Mouse (Mus musculus): ENCODE results near the gene Cluh. TPM values are rescaled to one million over a fixed set of nuclear protein-coding genes. Genes with fewer than 3 reads are reported as not detected.

Gene Cluh
- total RNA-seq, 1 experiment: 73.5 TPM

DNA sequence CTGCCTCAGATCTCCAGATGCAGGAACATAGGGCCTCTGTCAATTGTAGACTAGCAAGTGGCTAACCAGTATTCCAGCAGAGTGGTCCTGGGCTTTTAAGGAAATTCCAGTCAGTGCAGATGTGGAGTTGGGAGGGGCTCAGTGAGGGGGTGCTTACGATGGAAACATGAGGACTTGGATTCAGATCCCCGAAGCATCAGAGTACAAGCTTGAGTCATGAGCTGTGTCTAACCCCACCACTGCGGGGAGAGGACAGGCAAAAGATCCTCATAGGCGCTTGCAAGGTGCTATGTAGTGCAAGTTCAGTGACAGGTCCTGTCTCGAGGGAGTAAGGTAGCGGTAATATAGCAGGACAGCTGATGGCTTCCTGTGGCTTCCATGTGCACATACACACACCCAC is 12.9 kb downstream of the Cluh start:
- Histone ChIP-seq H3K9me3 (ENCODE audit: control insufficient read depth, insufficient read depth, low read depth, low read length) (no peaks in the 10 kb centered on the region), H3K27ac (ENCODE audit: insufficient read depth, low read depth, low read length, poor library complexity, severe bottlenecking) (no peak overlapping the region), H3K4me1 (ENCODE audit: control insufficient read depth in 2 of 2, insufficient read depth in 2 of 2, low read length in 2 of 2, poor library complexity in 1 of 2) (no peaks in the 10 kb centered on the region), H3K36me3 (ENCODE audit: control insufficient read depth, insufficient read depth, low read length, poor library complexity, severe bottlenecking) (peaks cover 89% of the 10 kb centered on the region), H3K4me3 (ENCODE audit: insufficient read depth in 1 of 2, low read depth in 1 of 2, low read length in 2 of 2, poor library complexity in 1 of 2, severe bottlenecking in 1 of 2) (no peak overlapping the region), H3K9ac (ENCODE audit: insufficient read depth, low read depth, low read length, poor library complexity, severe bottlenecking) (no peak overlapping the region)
- no peak for DNase-seq (ENCODE audit: low read depth, low spot score)
- TF ChIP-seq ZC3H11A (IDR thresholded peaks at IDR 0.05; ENCODE audit: borderline replicate concordance, low read depth, low read length): no peak
- in situ Hi-C loops (cut with MboI; ENCODE audit: low sequenced_read_pairs in 2 of 2, unreplicated experiment in 2 of 2): loop anchor here in 1 of 2 experiments (25.0 kb wide), 1 partner anchor 825 kb away; the partner anchor contains the start of gene Prpf8

DNA sequence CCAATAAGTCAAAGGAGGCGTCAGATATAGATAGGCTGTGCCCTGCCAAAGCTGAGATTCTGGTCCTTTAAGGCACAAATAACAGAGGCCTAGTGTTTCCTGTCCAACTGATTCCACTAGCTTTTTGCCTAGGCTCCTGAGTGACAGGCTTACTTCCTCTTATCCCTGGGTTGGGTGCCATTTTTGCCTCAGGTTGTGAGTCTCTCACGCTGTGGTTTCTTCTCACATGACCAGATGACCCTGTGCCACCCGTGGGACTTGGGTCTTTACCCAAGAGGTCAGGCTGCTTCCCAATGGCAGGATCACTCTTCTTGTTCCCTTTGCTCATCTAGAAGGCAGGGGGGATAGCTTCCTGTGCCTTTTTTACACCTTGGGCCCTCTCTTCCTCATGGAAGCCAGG is 15.0 kb downstream of the Cluh start:
- H3K9me3 ChIP-seq (ENCODE audit: control insufficient read depth, insufficient read depth, low read depth, low read length): no peaks in the 10 kb centered on the region
- H3K9ac ChIP-seq (ENCODE audit: insufficient read depth, low read depth, low read length, poor library complexity, severe bottlenecking): no peak overlapping the region
- TF ChIP-seq HCFC1 (IDR thresholded peaks at IDR 0.05; ENCODE audit: borderline replicate concordance, insufficient read depth, low read length) (no peak), ZC3H11A (IDR thresholded peaks at IDR 0.05; ENCODE audit: borderline replicate concordance, low read depth, low read length) (no peak), MAFK (IDR thresholded peaks at IDR 0.05; ENCODE audit: insufficient read depth, low read depth, low read length) (no peak), ZNF384 (IDR thresholded peaks at IDR 0.05; ENCODE audit: low read depth, low read length) (no peak), CHD2 (IDR thresholded peaks at IDR 0.05; ENCODE audit: low read depth, low read length) (no peak)
- H3K4me3 ChIP-seq (ENCODE audit: insufficient read depth in 1 of 2, low read depth in 1 of 2, low read length in 2 of 2, poor library complexity in 1 of 2, severe bottlenecking in 1 of 2): no peak overlapping the region
- in situ Hi-C loops (cut with MboI; ENCODE audit: low sequenced_read_pairs in 2 of 2, unreplicated experiment in 2 of 2): loop anchor here in 1 of 2 experiments (25.0 kb wide), 1 partner anchor 823 kb away; the partner anchor contains the start of gene Prpf8
- H3K36me3 ChIP-seq (ENCODE audit: control insufficient read depth, insufficient read depth, low read length, poor library complexity, severe bottlenecking): peaks cover 90% of the 10 kb centered on the region
- no peaks in the 10 kb centered on the region for H3K4me1 ChIP-seq (ENCODE audit: control insufficient read depth in 2 of 2, insufficient read depth in 2 of 2, low read length in 2 of 2, poor library complexity in 1 of 2)
- no peak for DNase-seq (ENCODE audit: low read depth, low spot score)
- no peak overlapping the region for H3K27ac ChIP-seq (ENCODE audit: insufficient read depth, low read depth, low read length, poor library complexity, severe bottlenecking)

DNA sequence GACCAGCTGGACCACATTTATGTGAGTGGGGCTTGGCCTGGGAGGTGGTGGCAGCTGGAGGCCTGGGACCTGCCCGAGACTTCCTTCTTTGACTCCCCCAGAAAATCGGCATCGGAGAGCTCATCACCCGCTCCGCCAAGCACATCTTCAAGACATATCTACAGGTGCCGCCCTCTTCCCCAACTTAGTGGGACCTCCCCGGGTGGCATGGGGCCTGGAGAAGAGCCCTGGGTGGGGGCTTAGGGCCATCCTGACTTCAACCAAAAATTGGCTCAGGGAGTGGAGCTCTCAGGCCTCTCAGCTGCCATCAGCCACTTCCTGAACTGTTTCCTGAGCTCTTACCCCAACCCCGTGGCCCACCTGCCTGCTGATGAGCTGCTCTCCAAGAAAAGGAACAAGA is 15.6 kb downstream of the Cluh start:
- in situ Hi-C loops (cut with MboI; ENCODE audit: low sequenced_read_pairs in 2 of 2, unreplicated experiment in 2 of 2): loop anchor here in 1 of 2 experiments (25.0 kb wide), 1 partner anchor 822 kb away; the partner anchor contains the start of gene Prpf8
- no peak overlapping the region for H3K4me3 ChIP-seq (ENCODE audit: insufficient read depth in 1 of 2, low read depth in 1 of 2, low read length in 2 of 2, poor library complexity in 1 of 2, severe bottlenecking in 1 of 2)
- no peak for TF ChIP-seq MAFK (IDR thresholded peaks at IDR 0.05; ENCODE audit: insufficient read depth, low read depth, low read length)
- no peak for TF ChIP-seq ZC3H11A (IDR thresholded peaks at IDR 0.05; ENCODE audit: borderline replicate concordance, low read depth, low read length)
- no peak for TF ChIP-seq HCFC1 (IDR thresholded peaks at IDR 0.05; ENCODE audit: borderline replicate concordance, insufficient read depth, low read length)
- TF ChIP-seq ZNF384 (IDR thresholded peaks at IDR 0.05; ENCODE audit: low read depth, low read length): no peak
- TF ChIP-seq CHD2 (IDR thresholded peaks at IDR 0.05; ENCODE audit: low read depth, low read length): no peak
- no peak for DNase-seq (ENCODE audit: low read depth, low spot score)
- no peaks in the 10 kb centered on the region for H3K4me1 ChIP-seq (ENCODE audit: control insufficient read depth in 2 of 2, insufficient read depth in 2 of 2, low read length in 2 of 2, poor library complexity in 1 of 2)
- no peak overlapping the region for H3K27ac ChIP-seq (ENCODE audit: insufficient read depth, low read depth, low read length, poor library complexity, severe bottlenecking)
- H3K9me3 ChIP-seq (ENCODE audit: control insufficient read depth, insufficient read depth, low read depth, low read length): no peaks in the 10 kb centered on the region
- H3K36me3 ChIP-seq (ENCODE audit: control insufficient read depth, insufficient read depth, low read length, poor library complexity, severe bottlenecking): peaks cover 90% of the 10 kb centered on the region
- no peak overlapping the region for H3K9ac ChIP-seq (ENCODE audit: insufficient read depth, low read depth, low read length, poor library complexity, severe bottlenecking)

- Histone ChIP-seq H3K4me3 (ENCODE audit: insufficient read depth in 1 of 2, low read depth in 1 of 2, low read length in 2 of 2, poor library complexity in 1 of 2, severe bottlenecking in 1 of 2) (no peak overlapping the region), H3K4me1 (ENCODE audit: control insufficient read depth in 2 of 2, insufficient read depth in 2 of 2, low read length in 2 of 2, poor library complexity in 1 of 2) (no peaks in the 10 kb centered on the region), H3K27ac (ENCODE audit: insufficient read depth, low read depth, low read length, poor library complexity, severe bottlenecking) (no peak overlapping the region), H3K9ac (ENCODE audit: insufficient read depth, low read depth, low read length, poor library complexity, severe bottlenecking) (no peak overlapping the region), H3K9me3 (ENCODE audit: control insufficient read depth, insufficient read depth, low read depth, low read length) (no peaks in the 10 kb centered on the region), H3K36me3 (ENCODE audit: control insufficient read depth, insufficient read depth, low read length, poor library complexity, severe bottlenecking) (peaks cover 87% of the 10 kb centered on the region)
- TF ChIP-seq ZC3H11A (IDR thresholded peaks at IDR 0.05; ENCODE audit: borderline replicate concordance, low read depth, low read length) (no peak), CHD2 (IDR thresholded peaks at IDR 0.05; ENCODE audit: low read depth, low read length) (no peak), MAFK (IDR thresholded peaks at IDR 0.05; ENCODE audit: insufficient read depth, low read depth, low read length) (no peak)
- no peak for DNase-seq (ENCODE audit: low read depth, low spot score)
- in situ Hi-C loops (cut with MboI; ENCODE audit: low sequenced_read_pairs in 2 of 2, unreplicated experiment in 2 of 2): loop anchor here in 1 of 2 experiments (25.0 kb wide), 1 partner anchor 822 kb away; the partner anchor contains the start of gene Prpf8
These were observed 16.5 kb downstream of the Cluh start for GRCm38 (mm10) chr11:74665631-74666283.

- in situ Hi-C loops (cut with MboI; ENCODE audit: low sequenced_read_pairs in 2 of 2, unreplicated experiment in 2 of 2): loop anchor here in 1 of 2 experiments (25.0 kb wide), 1 partner anchor 821 kb away; the partner anchor contains the start of gene Prpf8
- Histone ChIP-seq H3K4me3 (ENCODE audit: insufficient read depth in 1 of 2, low read depth in 1 of 2, low read length in 2 of 2, poor library complexity in 1 of 2, severe bottlenecking in 1 of 2) (no peak overlapping the region), H3K9me3 (ENCODE audit: control insufficient read depth, insufficient read depth, low read depth, low read length) (no peaks in the 10 kb centered on the region), H3K36me3 (ENCODE audit: control insufficient read depth, insufficient read depth, low read length, poor library complexity, severe bottlenecking) (peaks cover 83% of the 10 kb centered on the region), H3K4me1 (ENCODE audit: control insufficient read depth in 2 of 2, insufficient read depth in 2 of 2, low read length in 2 of 2, poor library complexity in 1 of 2) (no peaks in the 10 kb centered on the region), H3K27ac (ENCODE audit: insufficient read depth, low read depth, low read length, poor library complexity, severe bottlenecking) (no peak overlapping the region), H3K9ac (ENCODE audit: insufficient read depth, low read depth, low read length, poor library complexity, severe bottlenecking) (no peak overlapping the region)
- DNase-seq (ENCODE audit: low read depth, low spot score): no peak
- no peak for TF ChIP-seq ZNF384 (IDR thresholded peaks at IDR 0.05; ENCODE audit: low read depth, low read length)
- no peak for TF ChIP-seq ZC3H11A (IDR thresholded peaks at IDR 0.05; ENCODE audit: borderline replicate concordance, low read depth, low read length)
- no peak for TF ChIP-seq CHD2 (IDR thresholded peaks at IDR 0.05; ENCODE audit: low read depth, low read length)
- no peak for TF ChIP-seq HCFC1 (IDR thresholded peaks at IDR 0.05; ENCODE audit: borderline replicate concordance, insufficient read depth, low read length)
- no peak for TF ChIP-seq MAFK (IDR thresholded peaks at IDR 0.05; ENCODE audit: insufficient read depth, low read depth, low read length)
These were observed 17.0 kb downstream of the Cluh start for GRCm38 (mm10) chr11:74666284-74666652.
